Mouse (Mus musculus) CH12.LX (cell line): Measurements from ENCODE around the gene Thsd1. TPM values are rescaled to one million over a fixed set of nuclear protein-coding genes. Genes with fewer than 3 reads are reported as not detected.

Experiments
- DNase-seq: peaks from one replicate; pipeline ENCODE4 v3.0.0-alpha.2; 2013; ENCODE audit errors: extremely low read depth
- H3K27ac ChIP-seq: 2 replicates; pipeline ENCODE4 v1.5.1; 2012; ENCODE audit warnings: low read depth, mild to moderate bottlenecking, control low read depth, moderate library complexity; ENCODE audit not compliant: insufficient read depth
- H3K27me3 ChIP-seq: replicated peaks from 2 replicates; pipeline ENCODE3; 2012; ENCODE audit warnings: inconsistent platforms
- H3K36me3 ChIP-seq, 2 experiments: replicated peaks in 1 of 2; 2 replicates each; pipeline versions ENCODE3 to v1.6.1; 2012; ENCODE audit warnings: inconsistent platforms in 1 of 2, low read length in 1 of 2, mild to moderate bottlenecking in 1 of 2, mixed read lengths in 1 of 2, moderate library complexity in 1 of 2; ENCODE audit not compliant: control insufficient read depth in 1 of 2, insufficient read depth in 1 of 2
- H3K4me1 ChIP-seq, 2 experiments: 2 replicates each; pipeline ENCODE4 v1.6.1; 2012; ENCODE audit warnings: inconsistent platforms in 1 of 2, moderate library complexity in 1 of 2; ENCODE audit not compliant: insufficient read depth in 2 of 2, control insufficient read depth in 1 of 2
- H3K4me2 ChIP-seq: 2 replicates; pipeline ENCODE4 v1.6.1; 2012; ENCODE audit warnings: low read depth, mild to moderate bottlenecking, control low read depth; ENCODE audit not compliant: poor library complexity, insufficient read depth, severe bottlenecking
- H3K4me3 ChIP-seq, 3 experiments: fragments of 150-350 bp in 1 of 3; sonication (generic) in 1 of 3; replicated peaks in 1 of 3; 2 replicates each; pipeline versions ENCODE3 to v1.5.1; 2011 to 2012; ENCODE audit warnings: low read depth in 2 of 3, low read length in 2 of 3, mild to moderate bottlenecking in 2 of 3, moderate library complexity in 2 of 3, control low read depth in 1 of 3, improper control_type of control experiment in 1 of 3, inconsistent platforms in 1 of 3, mixed read lengths in 1 of 3; ENCODE audit not compliant: poor library complexity in 1 of 3
- H3K79me2 ChIP-seq: replicated peaks from 2 replicates; pipeline ENCODE4 v1.6.1; 2012; ENCODE audit warnings: mild to moderate bottlenecking, moderate library complexity; ENCODE audit not compliant: control insufficient read depth, poor library complexity, insufficient read depth, severe bottlenecking; ENCODE audit errors: extremely low read depth
- H3K9ac ChIP-seq: 2 replicates; pipeline ENCODE4 v1.6.1; 2012; ENCODE audit warnings: low read depth, mild to moderate bottlenecking, control low read depth, moderate library complexity; ENCODE audit not compliant: insufficient read depth
- H3K9me3 ChIP-seq: replicated peaks from 2 replicates; pipeline ENCODE3; 2012; ENCODE audit warnings: low read length, inconsistent platforms, mixed read lengths
- CHD2 ChIP-seq: IDR thresholded peaks from 2 replicates; pipeline ENCODE4 v1.6.1; 2011; ENCODE audit warnings: low read length, improper control_type of control experiment
- E2F4 ChIP-seq: IDR thresholded peaks from 2 replicates; pipeline ENCODE4 v1.6.1; 2011; ENCODE audit warnings: low read depth, low read length, improper control_type of control experiment; ENCODE audit not compliant: insufficient replicate concordance
- ETS1 ChIP-seq: conservative IDR thresholded peaks from 2 replicates; pipeline ENCODE4 v1.6.1; 2012; ENCODE audit warnings: low read depth, mild to moderate bottlenecking, inconsistent platforms, low read length, improper control_type of control experiment, moderate library complexity
- GABPA ChIP-seq: IDR thresholded peaks from 2 replicates; pipeline ENCODE4 v1.6.1; 2012; ENCODE audit warnings: low read depth, low read length, improper control_type of control experiment, inconsistent platforms; ENCODE audit not compliant: insufficient replicate concordance
- HCFC1 ChIP-seq: IDR thresholded peaks from 2 replicates; pipeline ENCODE4 v1.6.1; 2012; ENCODE audit warnings: low read depth, mild to moderate bottlenecking, inconsistent platforms, low read length, improper control_type of control experiment
- MAFK ChIP-seq: IDR thresholded peaks from 2 replicates; pipeline ENCODE4 v1.6.1; 2011; ENCODE audit warnings: low read length, improper control_type of control experiment; ENCODE audit not compliant: insufficient replicate concordance
- MAZ ChIP-seq: IDR thresholded peaks from 2 replicates; pipeline ENCODE4 v1.6.1; 2012; ENCODE audit warnings: low read depth, mild to moderate bottlenecking, inconsistent platforms, low read length, improper control_type of control experiment, moderate library complexity
- MXI1 ChIP-seq: IDR thresholded peaks from 2 replicates; pipeline ENCODE4 v1.6.1; 2011; ENCODE audit warnings: mild to moderate bottlenecking, low read depth, low read length, improper control_type of control experiment
- MYC ChIP-seq: IDR thresholded peaks from 2 replicates; pipeline ENCODE4 v1.6.1; 2011; ENCODE audit warnings: low read depth, mild to moderate bottlenecking, improper control_type of control experiment, low read length
- NRF1 ChIP-seq: IDR thresholded peaks from 2 replicates; pipeline ENCODE4 v1.6.1; 2014; ENCODE audit warnings: low read depth, mild to moderate bottlenecking, inconsistent platforms, low read length, improper control_type of control experiment, moderate library complexity
- PAX5 ChIP-seq: IDR thresholded peaks from 2 replicates; pipeline ENCODE4 v1.6.1; 2012; ENCODE audit warnings: low read length, inconsistent platforms, mixed read lengths
- RAD21 ChIP-seq: IDR thresholded peaks from 2 replicates; pipeline ENCODE4 v1.6.1; 2011; ENCODE audit warnings: low read depth, mild to moderate bottlenecking, low read length, improper control_type of control experiment, moderate library complexity
- RCOR1 ChIP-seq: conservative IDR thresholded peaks from 2 replicates; pipeline ENCODE4 v1.6.1; 2012; ENCODE audit warnings: low read depth, mild to moderate bottlenecking, inconsistent platforms, low read length, improper control_type of control experiment
- SIN3A ChIP-seq: IDR thresholded peaks from 2 replicates; pipeline ENCODE4 v1.6.1; 2012; ENCODE audit warnings: low read length, improper control_type of control experiment, inconsistent platforms
- SMC3 ChIP-seq: IDR thresholded peaks from 2 replicates; pipeline ENCODE4 v1.6.1; 2011; ENCODE audit warnings: low read depth, low read length, improper control_type of control experiment
- TBP ChIP-seq: conservative IDR thresholded peaks from 2 replicates; pipeline ENCODE4 v1.6.1; 2011; ENCODE audit warnings: low read depth, low read length, improper control_type of control experiment
- USF1 ChIP-seq: IDR thresholded peaks from 2 replicates; pipeline ENCODE4 v1.6.1; 2014; ENCODE audit warnings: low read depth, mild to moderate bottlenecking, inconsistent platforms, low read length, improper control_type of control experiment
- USF2 ChIP-seq: conservative IDR thresholded peaks from 2 replicates; pipeline ENCODE4 v1.6.1; 2011; ENCODE audit warnings: low read depth, low read length, improper control_type of control experiment
- ZMIZ1 ChIP-seq: IDR thresholded peaks from 2 replicates; pipeline ENCODE4 v1.6.1; 2012; ENCODE audit warnings: low read depth, mild to moderate bottlenecking, inconsistent platforms, low read length, improper control_type of control experiment
- ZNF384 ChIP-seq: IDR thresholded peaks from 2 replicates; pipeline ENCODE4 v1.6.1; 2012; ENCODE audit warnings: low read depth, low read length, improper control_type of control experiment, inconsistent platforms
- dilution Hi-C: fragments of 300-500 bp; cut with MboI; formaldehyde crosslinking; loops from 2 replicates; pipeline ENCODE4 v1.14.3; 2020; ENCODE audit warnings: low sequenced_read_pairs; ENCODE audit not compliant: extremely low pct_unique_long_range_greater_than_20kb, extremely low pct_ligation_motif_present
- in situ Hi-C: fragments of 300-500 bp; cut with MboI; formaldehyde crosslinking; loops from 3 replicates; pipeline ENCODE4 v1.14.3; 2019; ENCODE audit warnings: low sequenced_read_pairs, low pct_ligation_motif_present, low pct_unique_long_range_greater_than_20kb, mixed read lengths
- polyA plus RNA-seq: library from polyadenylated mRNA; unstranded; fragments of >175 nt; gene quantifications from 2 replicates; pipeline ENCODE4 v1.2.1, GENCODE M21; 2012; ENCODE audit warnings: low read depth; ENCODE audit not compliant: insufficient read length
- total RNA-seq, 2 experiments: library from RNA; depleted of rRNA; stranded (reverse); fragments of 300-350 nt in 1 of 2; fragments of >200 nt in 1 of 2; gene quantifications; 2 replicates each; pipeline ENCODE4 v1.2.3; 2012 to 2014

Gene Thsd1
- total and polyA plus RNA-seq, 3 experiments: 0.12 to 0.83 (median 0.30) TPM

DNA sequence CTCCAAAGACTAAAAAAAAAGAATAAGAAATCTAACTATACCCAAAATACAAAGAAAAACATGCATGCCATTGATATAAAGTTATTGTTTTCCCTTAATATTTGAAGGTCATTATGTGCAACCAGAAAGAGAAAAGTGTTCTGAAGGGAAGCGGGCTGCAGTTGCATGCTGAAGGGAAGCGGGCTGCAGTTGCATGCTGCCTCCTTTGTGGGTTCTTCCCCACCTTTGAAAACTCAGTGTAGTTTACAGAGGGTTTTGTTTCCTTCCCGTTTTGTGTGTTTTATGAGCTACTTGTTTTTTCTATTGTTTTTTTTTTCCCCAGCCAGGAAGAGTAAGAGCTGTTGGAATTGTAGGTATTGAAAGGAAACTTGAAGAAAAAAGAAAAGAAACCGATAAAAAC is 19.6 kb upstream of the Thsd1 start:
- no peaks in the 10 kb centered on the region for H3K9me3 ChIP-seq
- no peaks in the 10 kb centered on the region for H3K4me1 ChIP-seq
- H3K9ac ChIP-seq: no peak overlapping the region
- no peak for DNase-seq
- H3K4me3 ChIP-seq: no peak overlapping the region
- H3K27me3 ChIP-seq: no peaks in the 10 kb centered on the region
- peaks cover 13 to 63% of the 10 kb centered on the region in 2 experiments for H3K36me3 ChIP-seq
- in situ Hi-C loops: no loop called here
- H3K79me2 ChIP-seq: no peaks in the 10 kb centered on the region
- H3K27ac ChIP-seq: no peak overlapping the region
- TF ChIP-seq ZMIZ1 (no peak), MAZ (no peak), ZNF384 (no peak), SMC3 (no peak), GABPA (no peak), E2F4 (no peak), MXI1 (no peak), SIN3A (no peak)
- no peak overlapping the region for H3K4me2 ChIP-seq
- dilution Hi-C loops: no loop called here

DNA sequence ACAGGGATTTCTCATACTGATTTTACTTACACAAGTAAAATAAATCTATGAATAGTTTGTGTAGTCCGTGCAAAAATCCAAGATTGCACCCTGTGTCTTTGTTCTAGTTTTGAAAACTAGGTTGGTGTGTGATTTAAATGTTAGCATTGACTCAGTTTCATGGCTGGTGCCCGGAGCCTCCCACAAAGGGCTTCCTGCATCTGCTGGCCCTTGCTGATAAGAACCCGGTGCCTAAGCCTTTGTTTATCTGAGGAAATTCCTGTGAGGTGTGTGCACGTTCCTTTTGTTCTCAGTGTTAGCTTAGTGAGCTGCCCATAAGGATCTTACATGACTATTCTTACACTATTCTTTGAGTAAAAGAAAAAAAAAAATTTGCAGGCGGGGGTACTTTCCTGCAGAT is 18.1 kb upstream of the Thsd1 start:
- TF ChIP-seq HCFC1 (no peak), NRF1 (no peak)
- H3K36me3 ChIP-seq: peaks cover 17 to 60% of the 10 kb centered on the region in 2 experiments
- H3K9ac ChIP-seq: no peak overlapping the region
- no peaks in the 10 kb centered on the region for H3K4me1 ChIP-seq
- no peaks in the 10 kb centered on the region for H3K27me3 ChIP-seq
- H3K27ac ChIP-seq: no peak overlapping the region
- H3K4me3 ChIP-seq: no peak overlapping the region
- dilution Hi-C loops (no loop called here), in situ Hi-C loops (no loop called here)
- no peak overlapping the region for H3K4me2 ChIP-seq
- no peaks in the 10 kb centered on the region for H3K9me3 ChIP-seq
- no peak for DNase-seq
- no peaks in the 10 kb centered on the region for H3K79me2 ChIP-seq

DNA sequence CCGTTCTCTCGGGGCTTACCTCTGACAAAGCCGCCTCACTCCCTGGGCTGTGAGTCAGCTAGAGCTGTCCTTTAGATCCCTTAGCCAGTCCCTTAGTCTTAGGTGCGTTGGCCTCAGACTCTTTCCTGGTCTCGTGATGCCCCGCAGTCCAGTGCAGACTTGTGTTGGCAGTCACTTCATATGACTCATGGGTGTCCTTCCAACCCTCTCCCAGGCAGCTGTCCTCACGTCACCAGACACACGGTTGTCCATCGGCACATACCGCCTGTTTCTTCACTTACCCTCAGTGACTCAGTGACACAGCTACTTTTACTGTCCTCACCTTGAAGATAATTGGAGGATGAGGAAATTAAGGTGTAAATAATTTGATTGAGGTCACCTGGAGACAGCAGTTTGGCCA is 12.3 kb upstream of the Thsd1 start:
- TF ChIP-seq RCOR1 (no peak), USF1 (no peak), SMC3 (no peak), HCFC1 (no peak), TBP (no peak), ZMIZ1 (no peak), MYC (no peak), ETS1 (no peak), PAX5 (no peak), RAD21 (no peak), CHD2 (no peak), MAFK (no peak), USF2 (no peak)
- Histone ChIP-seq H3K36me3 (peaks cover 36 to 76% of the 10 kb centered on the region in 2 experiments), H3K4me3 (no peak overlapping the region), H3K27me3 (no peaks in the 10 kb centered on the region), H3K4me2 (no peak overlapping the region), H3K9ac (no peak overlapping the region), H3K4me1 (no peaks in the 10 kb centered on the region), H3K27ac (no peak overlapping the region), H3K9me3 (no peaks in the 10 kb centered on the region), H3K79me2 (no peaks in the 10 kb centered on the region)
- dilution Hi-C loops (no loop called here), in situ Hi-C loops (no loop called here)
- DNase-seq: no peak
